Comparison of ENCODE assay signal across 25 mouse cellular contexts in genomic region chr3:35146681-35147080, GRCm38 (mm10).
DNase-seq lines count a peak whose midpoint lies in the region; ATAC-seq lines count a peak whose summit lies in the region.
"Had no signal": no experiment of that assay in that cellular context is flagged by ENCODE, and none has a peak within 500 bp of the region (broad histone marks: within the 10 kb centered on the region; RNA-seq: fewer than 3 reads in every experiment).

No protein-coding gene starts in this region.

- no peaks in the 10 kb centered on the region for H3K27me3 ChIP-seq in forebrain, embryonic 13.5 days
- no peaks in the 10 kb centered on the region for H3K27me3 ChIP-seq in forebrain, embryonic 12.5 days
- H3K27me3 ChIP-seq: embryonic facial prominence, embryonic 15.5 days; heart, embryonic 15.5 days; hindbrain, embryonic 15.5 days had no signal

- peak; percentile 34; the same call in 1 of the 2 replicates for ATAC-seq in forebrain, embryonic 13.5 days
- no peak for ATAC-seq in forebrain, embryonic 12.5 days (ENCODE audit: low FRiP score)
- ATAC-seq in frontal cortex, adult (ENCODE audit: low TSS enrichment): 0 out of 2 replicates have a peak, but pooled peaks have one; percentile 41
- ATAC-seq: inflammation-experienced regulatory T-cells, adult 6 months; intestine, postnatal 0 days had no signal

- DNase-seq in frontal cortex, postnatal 25 days (ENCODE audit: low spot score in 2 of 2): no peak
- DNase-seq in left cerebral cortex, postnatal 4 days: peak; percentile 57
- DNase-seq in left cerebral cortex, adult 8-10 months (ENCODE audit: low spot score in 2 of 2): no peak
- peak; percentile 11 for DNase-seq in brain, adult 2 months (ENCODE audit: low read depth, low spot score)
- DNase-seq in MN1 (ENCODE audit: low spot score): no peak
- DNase-seq: adrenal gland, adult 2 months; adrenal gland, postnatal 25 days; cerebellum, adult 11 months; cerebellum, adult 9-11 months; embryo, embryonic 11 days; gastrocnemius, postnatal 10 days; heart, adult 2 months; heart, postnatal 14 days; kidney, adult 8-10 months had no signal

- H3K4me1 ChIP-seq in forebrain, embryonic 13.5 days: peaks cover 15% of the 10 kb centered on the region
- H3K4me1 ChIP-seq in forebrain, embryonic 12.5 days: peaks cover 10% of the 10 kb centered on the region

- no peak overlapping the region for H3K27ac ChIP-seq in forebrain, embryonic 13.5 days
- H3K27ac ChIP-seq in forebrain, embryonic 12.5 days: no peak overlapping the region
- H3K27ac ChIP-seq: embryonic facial prominence, embryonic 15.5 days; heart, adult 2 months; heart, embryonic 15.5 days; hindbrain, embryonic 10.5 days; hindbrain, embryonic 15.5 days had no signal

- 81% methylated on average over 5 of the region's 5 CpGs for WGBS in forebrain, embryonic 13.5 days
- WGBS in forebrain, embryonic 12.5 days: 88% methylated on average over 5 of the region's 5 CpGs

- H3K9ac ChIP-seq in forebrain, embryonic 13.5 days: no peak overlapping the region
- H3K9ac ChIP-seq in forebrain, embryonic 12.5 days: no peak overlapping the region
- H3K9ac ChIP-seq: embryonic facial prominence, embryonic 15.5 days; heart, embryonic 15.5 days; hindbrain, embryonic 15.5 days had no signal

- no peaks in the 10 kb centered on the region for H3K9me3 ChIP-seq in forebrain, embryonic 13.5 days (replicated peaks)
- no peaks in the 10 kb centered on the region for H3K9me3 ChIP-seq in forebrain, embryonic 12.5 days
- H3K9me3 ChIP-seq: embryonic facial prominence, embryonic 15.5 days; heart, embryonic 15.5 days; hindbrain, embryonic 15.5 days had no signal

- no peak overlapping the region for H3K4me3 ChIP-seq in forebrain, embryonic 13.5 days
- H3K4me3 ChIP-seq in forebrain, embryonic 12.5 days (replicated peaks): no peak overlapping the region
- H3K4me3 ChIP-seq: embryonic facial prominence, embryonic 15.5 days; erythroblast, embryonic 14.5 days; heart, adult 2 months; heart, embryonic 15.5 days; hindbrain, embryonic 10.5 days; hindbrain, embryonic 15.5 days had no signal

- H3K36me3 ChIP-seq in forebrain, embryonic 13.5 days (ENCODE audit: poor library complexity, severe bottlenecking): no peaks in the 10 kb centered on the region
- H3K36me3 ChIP-seq in forebrain, embryonic 12.5 days (replicated peaks): no peaks in the 10 kb centered on the region
- H3K36me3 ChIP-seq: embryonic facial prominence, embryonic 15.5 days; heart, embryonic 15.5 days; hindbrain, embryonic 10.5 days; hindbrain, embryonic 15.5 days had no signal

- no peak overlapping the region for H3K4me2 ChIP-seq in forebrain, embryonic 13.5 days
- H3K4me2 ChIP-seq in forebrain, embryonic 12.5 days: no peak overlapping the region
- H3K4me2 ChIP-seq: embryonic facial prominence, embryonic 15.5 days; heart, embryonic 11.5 days; heart, embryonic 15.5 days; hindbrain, embryonic 15.5 days had no signal

- intact Hi-C loops in left cerebral cortex, postnatal 4 days (cut with DNase I): no loop called here

Comparison
In these comparisons a context has a peak if more than half of its experiments do, and no peak if none do; other contexts are left out.
1. DNase-seq: peak in left cerebral cortex, postnatal 4 days (single experiment) and brain, adult 2 months (single experiment); none in frontal cortex, postnatal 25 days (0 of 2), left cerebral cortex, adult 8-10 months (0 of 2) and MN1 (single experiment).